Mouse (Mus musculus) hindbrain, embryonic 15.5 days (tissue): ENCODE measurements around the gene Trpm5. TPM values are rescaled to one million over a fixed set of nuclear protein-coding genes. Genes with fewer than 3 reads are reported as not detected.

Experiments used
- ATAC-seq: fragments of 200-750 bp; cut with Nextera tagmentation; 2 replicates; pipeline ENCODE4 v1.8.0; 2017; ENCODE audit warnings: low read depth, moderate number of reproducible peaks, moderate TSS enrichment; ENCODE audit not compliant: low FRiP score
- H3K27ac ChIP-seq: fragments of 300-500 bp; sonication (generic); replicated peaks from 2 replicates; pipeline ENCODE4 v1.5.1; 2015; ENCODE audit warnings: mild to moderate bottlenecking, inconsistent platforms
- H3K27me3 ChIP-seq: fragments of 300-500 bp; sonication (generic); 2 replicates; pipeline ENCODE4 v1.6.1; 2015; ENCODE audit warnings: control low read depth, inconsistent platforms
- H3K36me3 ChIP-seq: fragments of 300-500 bp; sonication (generic); 2 replicates; pipeline ENCODE4 v1.6.1; 2015; ENCODE audit warnings: control low read depth, inconsistent platforms
- H3K4me1 ChIP-seq: fragments of 300-500 bp; sonication (generic); replicated peaks from 2 replicates; pipeline ENCODE4 v1.6.1; 2015; ENCODE audit warnings: control low read depth, inconsistent platforms
- H3K4me2 ChIP-seq: fragments of 300-500 bp; sonication (generic); 2 replicates; pipeline ENCODE4 v1.6.1; 2015; ENCODE audit warnings: moderate library complexity, mild to moderate bottlenecking, inconsistent platforms
- H3K4me3 ChIP-seq: fragments of 300-500 bp; sonication (generic); 2 replicates; pipeline ENCODE4 v1.5.1; 2015; ENCODE audit warnings: mild to moderate bottlenecking, inconsistent platforms
- H3K9ac ChIP-seq: fragments of 300-500 bp; sonication (generic); 2 replicates; pipeline ENCODE4 v1.6.1; 2015; ENCODE audit warnings: inconsistent platforms
- H3K9me3 ChIP-seq: fragments of 300-500 bp; sonication (generic); 2 replicates; pipeline ENCODE4 v1.6.1; 2016; ENCODE audit warnings: control low read depth, inconsistent platforms
- WGBS: fragments of 180-500 bp; shearing (Covaris S2); methylation state at CpG from one replicate; pipeline ENCODE4 v1.1.7; 2015; 5-methylcytosine and 5-hydroxymethylcytosine counted together
- polyA plus RNA-seq: library from polyadenylated mRNA; unstranded; fragments of >200 nt; fragmentation: Nextera tagmentation; extraction: Ambion mirVana; gene quantifications from 2 replicates; pipeline ENCODE4 v1.2.1, GENCODE M21; 2015

Trpm5 gene
- polyA plus RNA-seq, 1 experiment from 2014 or later, result 2.7 TPM

DNA sequence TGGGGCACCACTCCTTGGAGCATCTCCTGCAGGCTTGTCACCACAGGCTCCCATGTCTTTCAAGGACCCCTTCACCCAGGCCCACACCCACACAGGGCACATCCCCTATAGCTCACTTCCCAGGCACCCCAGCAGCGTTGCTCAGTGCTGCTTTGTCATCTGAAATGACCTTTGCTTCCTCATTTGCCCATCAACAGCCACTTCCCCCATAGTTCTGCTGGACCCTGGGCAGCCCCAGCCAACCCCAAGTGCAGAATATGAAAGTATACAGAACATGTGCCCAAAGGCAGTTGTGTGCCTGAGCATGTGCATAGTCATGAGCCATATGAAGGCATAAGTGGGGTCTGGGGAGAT lies 1.1 kb upstream of the Trpm5 start:
- no peaks in the 10 kb centered on the region for H3K27me3 ChIP-seq
- WGBS, result 52% methylated on average over 1 of the region's 1 CpGs

GRCm38 (mm10) chr7:143093847-143094246 lies 595 bp downstream of the Trpm5 start:
- no peaks in the 10 kb centered on the region for H3K4me1 ChIP-seq
- H3K9ac ChIP-seq, result no peak overlapping the region
- H3K27ac ChIP-seq, result no peak overlapping the region
- H3K36me3 ChIP-seq, result no peaks in the 10 kb centered on the region
- H3K4me3 ChIP-seq, result no peak overlapping the region
- no peak overlapping the region for H3K4me2 ChIP-seq
- H3K27me3 ChIP-seq, result no peaks in the 10 kb centered on the region
- no peak for ATAC-seq
- WGBS, result 82% methylated on average over 3 of the region's 3 CpGs
- H3K9me3 ChIP-seq, result no peaks in the 10 kb centered on the region

More for the DNA sequence above, 1.1 kb upstream of the Trpm5 start:
- Histone ChIP-seq H3K4me1 (no peaks in the 10 kb centered on the region), H3K27ac (no peak overlapping the region), H3K36me3 (no peaks in the 10 kb centered on the region), H3K9ac (no peak overlapping the region), H3K4me2 (no peak overlapping the region), H3K9me3 (no peaks in the 10 kb centered on the region), H3K4me3 (no peak overlapping the region)
- no peak for ATAC-seq

GRCm38 (mm10) chr7:143087070-143087579 lies 7.3 kb downstream of the Trpm5 start:
- H3K9me3 ChIP-seq, result no peaks in the 10 kb centered on the region
- H3K4me2 ChIP-seq, result no peak overlapping the region
- ATAC-seq, result peak; percentile 76
- WGBS, result 34% methylated on average over 4 of the region's 4 CpGs
- H3K9ac ChIP-seq, result no peak overlapping the region
- no peaks in the 10 kb centered on the region for H3K36me3 ChIP-seq
- H3K27me3 ChIP-seq, result no peaks in the 10 kb centered on the region
- 0 out of 2 replicates have a peak, but pooled peaks cover 5% of the 10 kb centered on the region for H3K4me1 ChIP-seq
- no peak overlapping the region for H3K4me3 ChIP-seq
- H3K27ac ChIP-seq, result no peak overlapping the region

DNA sequence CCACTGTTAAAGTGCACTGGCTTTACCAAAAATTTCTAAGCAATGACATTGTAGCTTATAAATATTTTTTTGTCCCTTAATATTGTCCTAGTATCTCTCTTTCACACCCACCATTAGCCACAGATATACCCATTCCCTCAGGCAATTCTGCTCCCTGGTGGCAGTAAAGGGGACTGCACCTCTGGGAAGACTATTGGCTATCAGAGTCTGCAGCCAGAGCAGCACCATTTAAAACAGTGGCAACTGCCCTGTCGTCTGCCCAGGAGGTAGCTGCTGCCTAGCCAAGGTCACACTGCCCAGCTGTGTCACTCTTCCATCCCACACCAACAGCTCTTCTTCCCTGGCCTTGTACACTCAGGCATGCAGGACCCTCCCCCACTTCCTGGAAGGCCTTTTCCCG lies 8.1 kb downstream of the Trpm5 start:
- H3K4me3 ChIP-seq, result no peak overlapping the region
- 0 out of 2 replicates have a peak, but pooled peaks cover 5% of the 10 kb centered on the region for H3K4me1 ChIP-seq
- H3K36me3 ChIP-seq, result no peaks in the 10 kb centered on the region
- WGBS, result 48% methylated on average over 2 of the region's 2 CpGs
- ATAC-seq, result no peak
- no peak overlapping the region for H3K27ac ChIP-seq
- H3K9ac ChIP-seq, result no peak overlapping the region
- no peaks in the 10 kb centered on the region for H3K9me3 ChIP-seq
- no peaks in the 10 kb centered on the region for H3K27me3 ChIP-seq
- no peak overlapping the region for H3K4me2 ChIP-seq

GRCm38 (mm10) chr7:143083708-143084107 lies 10.7 kb downstream of the Trpm5 start:
- 77% methylated on average over 2 of the region's 2 CpGs for WGBS
- no peak overlapping the region for H3K9ac ChIP-seq
- no peak for ATAC-seq

DNA sequence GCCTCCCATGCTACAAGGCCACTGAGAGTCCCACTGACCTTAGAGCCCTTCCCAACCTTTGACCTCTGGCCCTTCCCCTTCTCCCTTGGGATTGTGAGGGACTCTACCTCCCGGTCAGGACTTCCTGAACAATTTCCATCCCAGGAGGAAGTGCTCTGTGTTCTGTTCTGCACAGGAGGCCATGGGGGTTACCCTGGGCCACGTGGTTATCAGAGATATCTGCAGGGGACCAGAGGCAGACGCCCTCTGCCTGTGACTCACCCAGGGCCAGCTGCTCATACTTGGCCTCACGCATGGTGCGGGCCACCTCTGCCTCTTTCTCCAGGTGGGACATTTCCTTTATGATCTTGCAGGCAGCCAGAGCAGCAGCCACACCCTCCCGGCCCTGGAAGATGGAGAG lies 12.4 kb downstream of the Trpm5 start:
- H3K27me3 ChIP-seq, result no peaks in the 10 kb centered on the region
- 71% methylated on average over 6 of the region's 6 CpGs for WGBS
- ATAC-seq, result no peak
- H3K4me1 ChIP-seq, result 0 out of 2 replicates have a peak, but pooled peaks cover 4% of the 10 kb centered on the region
- no peak overlapping the region for H3K27ac ChIP-seq
- no peaks in the 10 kb centered on the region for H3K9me3 ChIP-seq
- no peaks in the 10 kb centered on the region for H3K36me3 ChIP-seq
- H3K4me2 ChIP-seq, result no peak overlapping the region
- no peak overlapping the region for H3K9ac ChIP-seq
- no peak overlapping the region for H3K4me3 ChIP-seq

More at GRCm38 (mm10) chr7:143083708-143084107, 10.7 kb downstream of the Trpm5 start:
- Histone ChIP-seq H3K36me3 (no peaks in the 10 kb centered on the region), H3K4me2 (no peak overlapping the region), H3K4me3 (no peak overlapping the region), H3K9me3 (no peaks in the 10 kb centered on the region), H3K27ac (no peak overlapping the region), H3K27me3 (no peaks in the 10 kb centered on the region), H3K4me1 (0 out of 2 replicates have a peak, but pooled peaks cover 5% of the 10 kb centered on the region)

DNA sequence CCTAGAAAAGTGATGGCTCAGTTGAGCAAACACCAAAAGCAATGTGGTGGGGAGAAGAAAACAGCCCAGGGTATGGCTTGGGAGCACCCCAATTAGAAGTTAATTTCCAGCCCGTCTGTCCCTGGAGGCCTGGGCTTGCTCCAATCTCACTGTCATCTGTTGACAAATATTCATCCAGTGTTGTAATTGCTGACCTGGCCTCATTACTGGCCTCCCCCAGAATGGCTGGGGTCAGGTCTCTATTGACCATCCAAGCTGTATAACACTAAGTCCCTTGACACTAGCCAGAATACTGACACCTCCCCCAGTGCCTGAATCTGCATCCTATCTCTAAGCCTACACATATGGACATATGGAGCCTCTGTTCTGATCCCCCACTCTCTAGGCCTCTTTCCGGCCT lies 17.1 kb downstream of the Trpm5 start:
- Histone ChIP-seq H3K4me3 (no peak overlapping the region), H3K36me3 (no peaks in the 10 kb centered on the region), H3K4me1 (no peaks in the 10 kb centered on the region), H3K9me3 (no peaks in the 10 kb centered on the region), H3K9ac (no peak overlapping the region), H3K27me3 (no peaks in the 10 kb centered on the region), H3K4me2 (no peak overlapping the region), H3K27ac (no peak overlapping the region)
- WGBS, result 91% methylated on average over 2 of the region's 2 CpGs
- ATAC-seq, result no peak

- Histone ChIP-seq H3K9ac (no peak overlapping the region), H3K4me2 (no peak overlapping the region), H3K27me3 (no peaks in the 10 kb centered on the region), H3K9me3 (no peaks in the 10 kb centered on the region), H3K36me3 (no peaks in the 10 kb centered on the region), H3K4me3 (no peak overlapping the region), H3K4me1 (peaks cover 8% of the 10 kb centered on the region), H3K27ac (no peak overlapping the region)
- 80% methylated on average over 5 of the region's 5 CpGs for WGBS
- ATAC-seq, result no peak
These were observed 19.0 kb downstream of the Trpm5 start for GRCm38 (mm10) chr7:143075394-143075793.

- peaks cover 22% of the 10 kb centered on the region for H3K4me1 ChIP-seq
- no peak for ATAC-seq
- no peak overlapping the region for H3K9ac ChIP-seq
- H3K27ac ChIP-seq, result no peak overlapping the region
- H3K4me3 ChIP-seq, result no peak overlapping the region
- WGBS, result 85% methylated on average over 1 of the region's 1 CpGs
- no peak overlapping the region for H3K4me2 ChIP-seq
- H3K27me3 ChIP-seq, result no peaks in the 10 kb centered on the region
- H3K9me3 ChIP-seq, result no peaks in the 10 kb centered on the region
- 0 out of 2 replicates have a peak, but pooled peaks cover under 1% of the 10 kb centered on the region for H3K36me3 ChIP-seq
These were observed 21.4 kb downstream of the Trpm5 start for GRCm38 (mm10) chr7:143073086-143073485.

- WGBS, result 85% methylated on average over 5 of the region's 5 CpGs
- no peak overlapping the region for H3K27ac ChIP-seq
- H3K36me3 ChIP-seq, result peaks cover 4% of the 10 kb centered on the region
- ATAC-seq, result no peak
- no peaks in the 10 kb centered on the region for H3K9me3 ChIP-seq
- no peak overlapping the region for H3K9ac ChIP-seq
- no peak overlapping the region for H3K4me2 ChIP-seq
- H3K4me3 ChIP-seq, result no peak overlapping the region
- no peaks in the 10 kb centered on the region for H3K27me3 ChIP-seq
- peaks cover 27% of the 10 kb centered on the region for H3K4me1 ChIP-seq
These were observed 21.8 kb downstream of the Trpm5 start for GRCm38 (mm10) chr7:143072605-143073004.

DNA sequence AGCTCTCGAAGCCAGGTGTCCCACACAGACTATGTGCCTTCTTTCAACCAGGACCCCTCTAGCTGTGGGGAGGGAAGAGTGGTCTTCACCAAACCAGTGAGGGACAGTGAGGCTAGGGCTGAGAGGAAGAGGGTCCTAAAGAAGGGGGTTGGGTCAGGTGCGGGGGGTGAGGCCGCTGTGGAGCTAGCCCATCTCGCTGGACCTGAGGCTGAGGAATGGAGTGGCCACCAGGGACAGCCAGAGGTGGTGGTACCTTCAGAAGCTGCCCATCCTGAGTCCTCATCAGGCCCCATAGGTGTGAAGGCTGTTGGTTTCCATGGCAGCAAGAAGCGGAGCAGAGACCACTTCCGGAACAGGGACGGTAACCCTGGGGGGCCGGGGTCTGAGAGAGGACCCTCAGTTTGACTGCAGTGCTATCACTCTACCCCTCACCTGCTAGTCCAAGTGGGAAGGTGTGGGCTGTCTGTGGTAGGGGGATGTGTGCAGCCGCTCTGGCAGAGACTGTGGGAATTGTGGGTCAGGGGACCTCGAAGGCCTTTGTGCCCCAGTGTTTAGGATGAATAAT lies 23.9 kb downstream of the Trpm5 start:
- peaks cover 29% of the 10 kb centered on the region for H3K4me1 ChIP-seq
- no peaks in the 10 kb centered on the region for H3K27me3 ChIP-seq
- ATAC-seq, result no peak
- no peaks in the 10 kb centered on the region for H3K9me3 ChIP-seq
- no peak overlapping the region for H3K27ac ChIP-seq
- H3K36me3 ChIP-seq, result peaks cover 23% of the 10 kb centered on the region
- peak overlapping the region; percentile 87; the same call in 1 of the 2 replicates for H3K9ac ChIP-seq
- H3K4me3 ChIP-seq, result peak overlapping the region; percentile 90
- WGBS, result 92% methylated on average over 10 of the region's 10 CpGs
- H3K4me2 ChIP-seq, result peak overlapping the region; percentile 98

DNA sequence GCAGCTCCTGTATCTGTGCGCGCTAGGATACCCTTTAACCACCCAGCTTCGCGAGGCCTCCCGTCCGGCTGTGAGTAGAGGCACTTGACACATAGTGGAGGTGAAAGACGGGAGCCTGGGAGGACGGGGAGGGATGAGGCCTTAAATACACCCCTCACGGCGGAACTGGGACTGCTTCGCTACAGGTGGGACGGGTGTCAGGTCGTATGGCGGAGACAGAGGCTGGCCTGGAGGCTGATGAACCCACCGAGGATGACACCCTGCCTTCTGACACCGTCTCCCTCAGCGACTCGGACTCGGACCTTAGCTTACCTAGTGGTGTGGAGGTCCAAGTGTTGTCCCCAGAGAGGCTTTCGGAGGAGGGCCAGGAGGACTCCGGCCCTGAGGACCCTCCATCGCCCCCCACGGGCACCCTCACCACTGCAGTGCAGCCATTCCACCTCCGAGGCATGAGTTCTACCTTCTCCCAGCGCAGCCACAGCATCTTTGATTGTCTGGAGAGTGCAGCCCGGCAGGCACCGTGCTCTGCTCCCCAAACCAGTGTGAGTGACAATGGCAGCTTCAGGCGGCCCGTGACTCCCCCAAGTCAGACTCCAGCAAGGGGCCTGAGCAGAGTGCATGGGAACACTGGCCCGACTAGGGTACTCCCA lies 24.6 kb downstream of the Trpm5 start:
- Histone ChIP-seq H3K4me3 (peak overlapping the region; percentile 90), H3K27me3 (no peaks in the 10 kb centered on the region), H3K9ac (peak overlapping the region; percentile 87), H3K27ac (peak overlapping the region; percentile 88), H3K9me3 (no peaks in the 10 kb centered on the region), H3K4me2 (peak overlapping the region; percentile 98), H3K4me1 (peaks cover 29% of the 10 kb centered on the region), H3K36me3 (peaks cover 29% of the 10 kb centered on the region)
- WGBS, result 13% methylated on average over 30 of the region's 30 CpGs
- ATAC-seq, result no peak
